Mouse (Mus musculus) heart, embryonic 15.5 days (tissue): Measurements from ENCODE around the gene AI413582. TPM values are rescaled to one million over a fixed set of nuclear protein-coding genes. Genes with fewer than 3 reads are reported as not detected.

Source experiments
- ATAC-seq: fragments of 200-750 bp; cut with Nextera tagmentation; replicated peaks from 2 replicates; pipeline ENCODE4 v1.8.0; 2017; ENCODE audit warnings: low read depth, moderate TSS enrichment; ENCODE audit not compliant: insufficient number of reproducible peaks, insufficient read depth, low FRiP score
- H3K27ac ChIP-seq: fragments of 300-500 bp; sonication (generic); 2 replicates; pipeline ENCODE4 v1.5.1; 2015; ENCODE audit warnings: mild to moderate bottlenecking, inconsistent platforms
- H3K27me3 ChIP-seq: fragments of 300-500 bp; sonication (generic); 2 replicates; pipeline ENCODE4 v1.6.1; 2015; ENCODE audit warnings: inconsistent platforms
- H3K36me3 ChIP-seq: fragments of 300-500 bp; sonication (generic); 2 replicates; pipeline ENCODE4 v1.6.1; 2015; ENCODE audit warnings: mild to moderate bottlenecking, inconsistent platforms
- H3K4me1 ChIP-seq: fragments of 300-500 bp; sonication (generic); replicated peaks from 2 replicates; pipeline ENCODE4 v1.6.1; 2015; ENCODE audit warnings: inconsistent platforms
- H3K4me2 ChIP-seq: fragments of 300-500 bp; sonication (generic); 2 replicates; pipeline ENCODE4 v1.6.1; 2015; ENCODE audit warnings: inconsistent platforms, mild to moderate bottlenecking, moderate library complexity
- H3K4me3 ChIP-seq: fragments of 300-500 bp; sonication (generic); 2 replicates; pipeline ENCODE4 v1.5.1; 2015; ENCODE audit warnings: mild to moderate bottlenecking, inconsistent platforms
- H3K9ac ChIP-seq: fragments of 300-500 bp; sonication (generic); 2 replicates; pipeline ENCODE4 v1.6.1; 2015; ENCODE audit warnings: mild to moderate bottlenecking, inconsistent platforms
- H3K9me3 ChIP-seq: fragments of 300-500 bp; sonication (generic); replicated peaks from 2 replicates; pipeline ENCODE4 v1.6.1; 2016; ENCODE audit warnings: inconsistent platforms
- WGBS: fragments of 180-500 bp; shearing (Covaris S2); methylation state at CpG from one replicate; pipeline ENCODE4 v1.1.7; 2015; ENCODE audit warnings: mixed read lengths; 5-methylcytosine and 5-hydroxymethylcytosine counted together
- polyA plus RNA-seq: library from polyadenylated mRNA; unstranded; fragments of >200 nt; fragmentation: Nextera tagmentation; extraction: Ambion mirVana; gene quantifications from 2 replicates; pipeline ENCODE4 v1.2.1, GENCODE M21; 2015

The AI413582 gene
- polyA plus RNA-seq, 1 experiment from 2014 or later: 14.5 TPM

GRCm38 (mm10) chr17:27578487-27578886 lies 12.9 kb upstream of the AI413582 start:
- Histone ChIP-seq H3K4me1 (peaks cover 43% of the 10 kb centered on the region), H3K9ac (no peak overlapping the region), H3K9me3 (no peaks in the 10 kb centered on the region), H3K36me3 (peaks cover 68% of the 10 kb centered on the region), H3K27me3 (no peaks in the 10 kb centered on the region), H3K27ac (no peak overlapping the region), H3K4me3 (no peak overlapping the region), H3K4me2 (no peak overlapping the region)
- WGBS: 93% methylated on average over 10 of the region's 10 CpGs
- ATAC-seq: no peak

GRCm38 (mm10) chr17:27577468-27577867 lies 11.9 kb upstream of the AI413582 start:
- peaks cover 58% of the 10 kb centered on the region for H3K36me3 ChIP-seq
- no peak overlapping the region for H3K27ac ChIP-seq
- no peak overlapping the region for H3K4me2 ChIP-seq
- H3K4me3 ChIP-seq: no peak overlapping the region
- H3K9me3 ChIP-seq: no peaks in the 10 kb centered on the region
- H3K9ac ChIP-seq: no peak overlapping the region
- WGBS: 67% methylated on average over 6 of the region's 6 CpGs
- 0 out of 2 replicates have a peak, but pooled peaks have one; percentile 24 for ATAC-seq
- H3K4me1 ChIP-seq: peaks cover 38% of the 10 kb centered on the region
- H3K27me3 ChIP-seq: no peaks in the 10 kb centered on the region

GRCm38 (mm10) chr17:27576056-27576455 lies 10.5 kb upstream of the AI413582 start:
- no peak overlapping the region for H3K9ac ChIP-seq
- ATAC-seq: no peak

GRCm38 (mm10) chr17:27575116-27575776 lies 9.7 kb upstream of the AI413582 start:
- Histone ChIP-seq H3K27me3 (no peaks in the 10 kb centered on the region), H3K36me3 (peaks cover 38% of the 10 kb centered on the region), H3K4me2 (no peak overlapping the region), H3K27ac (peak overlapping the region; percentile 42; the same call in 1 of the 2 replicates), H3K9ac (no peak overlapping the region), H3K4me3 (no peak overlapping the region), H3K9me3 (no peaks in the 10 kb centered on the region), H3K4me1 (peaks cover 41% of the 10 kb centered on the region)
- no peak for ATAC-seq
- 73% methylated on average over 10 of the region's 10 CpGs for WGBS

More at GRCm38 (mm10) chr17:27576056-27576455, 10.5 kb upstream of the AI413582 start:
- no peak overlapping the region for H3K27ac ChIP-seq
- H3K4me2 ChIP-seq: no peak overlapping the region
- H3K9me3 ChIP-seq: no peaks in the 10 kb centered on the region
- H3K27me3 ChIP-seq: no peaks in the 10 kb centered on the region
- 82% methylated on average over 7 of the region's 7 CpGs for WGBS
- H3K36me3 ChIP-seq: peaks cover 46% of the 10 kb centered on the region
- no peak overlapping the region for H3K4me3 ChIP-seq
- peaks cover 43% of the 10 kb centered on the region for H3K4me1 ChIP-seq

DNA sequence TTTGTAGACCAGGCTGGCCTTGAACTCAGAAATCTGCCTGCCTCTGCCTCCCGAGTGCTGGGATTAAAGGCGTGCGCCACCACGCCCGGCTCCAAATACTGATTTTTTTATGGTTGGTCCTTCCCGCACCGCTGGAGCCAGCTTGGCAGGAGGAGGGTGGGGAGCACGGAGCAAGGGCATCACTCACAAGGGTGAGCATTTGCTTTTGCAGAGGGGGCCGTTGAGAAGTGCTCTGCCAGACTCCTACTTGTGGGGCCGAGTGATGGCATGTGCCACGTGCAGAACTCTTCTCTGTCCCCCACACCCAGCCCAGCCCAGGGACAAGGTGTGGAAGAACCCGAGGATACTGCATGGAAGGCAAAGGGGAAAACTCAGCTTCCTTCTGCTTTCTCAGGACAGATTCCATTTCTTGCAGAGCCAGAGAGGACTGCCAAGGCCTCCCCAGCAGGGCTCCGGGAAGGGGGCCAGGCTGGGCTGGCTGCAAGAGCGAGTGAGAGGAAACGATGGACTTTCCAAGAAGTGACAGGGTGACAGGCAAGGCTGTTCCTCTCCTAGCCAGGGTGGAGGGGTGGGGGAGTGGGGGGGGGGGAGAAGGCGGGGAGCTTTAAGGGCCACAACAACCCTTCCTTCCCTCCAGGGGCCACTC lies 9.0 kb upstream of the AI413582 start:
- Histone ChIP-seq H3K9me3 (no peaks in the 10 kb centered on the region), H3K4me2 (no peak overlapping the region), H3K9ac (no peak overlapping the region), H3K36me3 (peaks cover 31% of the 10 kb centered on the region), H3K27me3 (no peaks in the 10 kb centered on the region), H3K4me3 (no peak overlapping the region), H3K4me1 (peaks cover 40% of the 10 kb centered on the region), H3K27ac (peak overlapping the region; percentile 42)
- 76% methylated on average over 15 of the region's 16 CpGs for WGBS
- peak; percentile 59; the same call in 1 of the 2 replicates for ATAC-seq

DNA sequence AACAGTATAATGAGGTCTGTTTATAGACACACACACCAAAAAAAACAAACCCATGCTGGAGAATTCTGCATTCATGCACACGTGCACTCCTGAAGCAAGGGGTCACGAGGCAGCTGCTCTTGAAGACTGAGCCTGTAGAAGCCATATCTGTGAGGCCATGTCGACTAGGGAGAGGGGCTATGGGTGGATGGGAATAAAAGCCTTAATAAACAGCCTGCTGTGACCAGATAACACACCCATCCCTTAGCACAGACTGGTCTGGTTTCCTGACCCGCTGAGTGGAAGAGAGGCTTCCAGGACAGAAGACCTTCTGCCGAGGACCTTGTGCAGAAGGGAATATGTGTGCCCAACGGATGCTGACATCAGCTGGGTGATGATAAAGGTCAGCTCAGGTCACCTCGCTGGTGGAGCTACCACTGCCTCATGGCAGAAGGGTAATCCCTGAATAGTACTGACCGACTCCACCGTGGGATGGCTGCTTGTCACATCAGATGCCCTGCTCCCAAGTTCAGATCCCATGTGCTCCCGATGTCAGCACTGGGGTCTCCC lies 8.3 kb upstream of the AI413582 start:
- H3K27ac ChIP-seq: no peak overlapping the region

DNA sequence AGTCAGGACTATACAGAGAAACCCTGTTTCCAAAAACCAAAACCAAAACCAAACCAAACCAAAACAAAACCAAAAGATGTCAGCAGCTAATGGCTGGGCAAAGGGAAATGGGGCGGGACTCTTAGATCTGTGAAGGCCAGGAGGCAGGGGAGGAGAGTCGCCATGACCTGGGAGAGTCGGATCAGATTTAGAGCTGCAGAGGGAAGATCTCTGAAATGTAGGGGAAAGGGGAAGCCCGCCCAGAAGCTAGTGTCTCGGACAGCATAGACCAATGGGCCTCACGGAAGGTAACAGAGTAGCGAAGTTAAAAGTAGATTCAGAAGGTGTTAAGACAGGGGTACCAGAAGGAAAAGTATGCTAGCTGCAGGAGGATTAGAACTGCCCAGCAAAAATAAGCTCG lies 5.8 kb upstream of the AI413582 start:
- Histone ChIP-seq H3K4me1 (peaks cover 35% of the 10 kb centered on the region), H3K9ac (no peak overlapping the region), H3K4me2 (no peak overlapping the region), H3K27ac (peak overlapping the region; percentile 37; the same call in 1 of the 2 replicates), H3K9me3 (no peaks in the 10 kb centered on the region), H3K36me3 (peaks cover 7% of the 10 kb centered on the region), H3K4me3 (no peak overlapping the region), H3K27me3 (no peaks in the 10 kb centered on the region)
- no peak for ATAC-seq
- WGBS: 62% methylated on average over 8 of the region's 8 CpGs

More for the DNA sequence above, 8.3 kb upstream of the AI413582 start:
- ATAC-seq: no peak
- no peak overlapping the region for H3K9ac ChIP-seq
- H3K27me3 ChIP-seq: no peaks in the 10 kb centered on the region
- no peak overlapping the region for H3K4me3 ChIP-seq
- WGBS: 75% methylated on average over 10 of the region's 10 CpGs
- H3K4me1 ChIP-seq: peaks cover 37% of the 10 kb centered on the region
- H3K36me3 ChIP-seq: peaks cover 25% of the 10 kb centered on the region
- no peaks in the 10 kb centered on the region for H3K9me3 ChIP-seq
- no peak overlapping the region for H3K4me2 ChIP-seq

DNA sequence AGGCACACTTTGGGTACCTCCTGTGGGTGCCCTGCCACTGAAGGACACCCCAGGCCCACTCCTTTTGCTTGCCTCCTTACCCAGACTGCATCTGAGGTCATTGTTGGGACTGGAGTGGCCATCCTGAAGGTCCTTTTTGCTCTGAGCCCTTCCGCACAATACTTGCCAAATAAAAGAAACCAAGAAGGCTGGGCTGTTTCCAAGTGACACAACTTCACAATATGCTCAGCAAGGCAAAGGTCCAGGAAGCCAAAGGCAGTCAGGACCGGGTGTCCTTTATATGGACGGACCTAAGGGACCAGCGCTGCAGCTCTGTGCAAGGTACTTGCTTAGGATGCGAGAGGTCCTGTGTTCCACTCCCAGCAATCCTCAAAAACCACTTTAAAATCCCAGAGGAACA lies 2.7 kb upstream of the AI413582 start:
- no peaks in the 10 kb centered on the region for H3K36me3 ChIP-seq

DNA sequence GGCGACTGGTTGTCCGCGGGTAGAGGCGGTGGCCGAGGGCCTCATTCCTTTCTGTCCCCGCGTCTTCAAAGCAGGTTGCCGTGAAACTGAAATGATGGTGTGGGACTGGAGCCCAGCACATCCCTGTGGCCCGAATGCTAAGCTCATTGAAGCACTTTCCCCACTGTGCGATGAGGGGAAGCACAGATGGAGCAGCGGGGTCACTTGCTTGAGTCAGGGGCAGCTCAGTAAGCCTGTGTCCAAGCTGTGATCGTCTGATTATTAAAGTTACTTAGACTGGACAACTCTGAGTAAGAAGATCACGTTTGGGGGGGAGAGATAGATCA lies 349 bp upstream of the AI413582 start:
- peak; percentile 4; the same call in 1 of the 2 replicates for ATAC-seq
- WGBS: under 1% methylated on average over 13 of the region's 13 CpGs
- H3K9ac ChIP-seq: peak overlapping the region; percentile 70
- no peak overlapping the region for H3K27ac ChIP-seq
- peak overlapping the region; percentile 72 for H3K4me3 ChIP-seq
- peaks cover 32% of the 10 kb centered on the region for H3K4me1 ChIP-seq
- H3K27me3 ChIP-seq: no peaks in the 10 kb centered on the region
- H3K9me3 ChIP-seq: no peaks in the 10 kb centered on the region
- H3K4me2 ChIP-seq: peak overlapping the region; percentile 95
- no peaks in the 10 kb centered on the region for H3K36me3 ChIP-seq

More for the DNA sequence above, 2.7 kb upstream of the AI413582 start:
- ATAC-seq: no peak
- no peak overlapping the region for H3K4me3 ChIP-seq
- no peak overlapping the region for H3K9ac ChIP-seq
- WGBS: 84% methylated on average over 5 of the region's 5 CpGs
- no peaks in the 10 kb centered on the region for H3K27me3 ChIP-seq
- H3K27ac ChIP-seq: no peak overlapping the region
- no peak overlapping the region for H3K4me2 ChIP-seq
- H3K9me3 ChIP-seq: no peaks in the 10 kb centered on the region
- peaks cover 32% of the 10 kb centered on the region for H3K4me1 ChIP-seq

GRCm38 (mm10) chr17:27564391-27565162 lies 979 bp downstream of the AI413582 start:
- Histone ChIP-seq H3K9me3 (no peaks in the 10 kb centered on the region), H3K36me3 (no peaks in the 10 kb centered on the region), H3K4me2 (peak overlapping the region; percentile 95), H3K9ac (peak overlapping the region; percentile 75), H3K4me3 (peak overlapping the region; percentile 72), H3K27me3 (no peaks in the 10 kb centered on the region), H3K4me1 (peaks cover 34% of the 10 kb centered on the region), H3K27ac (peak overlapping the region; percentile 60)
- no peak for ATAC-seq
- 17% methylated on average over 20 of the region's 20 CpGs for WGBS

DNA sequence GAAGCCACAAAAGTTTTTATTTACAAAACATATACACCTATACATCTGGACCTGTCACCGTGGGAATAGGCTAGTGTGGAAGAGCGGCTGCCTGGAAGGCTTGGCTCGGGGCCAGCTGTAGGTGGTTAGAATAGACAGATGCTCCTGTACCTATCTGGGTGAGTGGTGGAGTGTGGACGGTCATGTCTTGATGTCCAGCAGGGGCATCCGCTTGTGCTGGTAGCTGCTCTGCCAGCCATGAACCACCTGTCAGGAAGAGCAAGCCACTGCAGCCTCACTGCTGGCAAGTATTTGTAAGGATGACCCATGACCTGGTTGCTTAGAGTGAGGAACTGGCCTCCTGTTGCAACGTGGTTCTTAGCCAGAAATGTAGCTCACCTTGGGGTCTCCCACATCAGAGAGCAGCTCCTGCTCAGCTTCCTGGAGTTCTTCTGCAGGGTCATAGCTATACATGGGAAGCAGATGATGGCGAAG lies 1.7 kb downstream of the AI413582 start:
- peaks cover 39% of the 10 kb centered on the region for H3K4me1 ChIP-seq
- H3K27me3 ChIP-seq: no peaks in the 10 kb centered on the region
- no peak overlapping the region for H3K9ac ChIP-seq
- H3K4me2 ChIP-seq: no peak overlapping the region; the same call in 1 of the 2 replicates
- no peak for ATAC-seq
- no peak overlapping the region for H3K4me3 ChIP-seq
- no peaks in the 10 kb centered on the region for H3K36me3 ChIP-seq
- no peaks in the 10 kb centered on the region for H3K9me3 ChIP-seq
- 61% methylated on average over 7 of the region's 7 CpGs for WGBS
- no peak overlapping the region for H3K27ac ChIP-seq
